Mouse (Mus musculus) monocyte, adult 5-6 weeks (primary cell): ENCODE data around the gene Agl. TPM values are rescaled to one million over a fixed set of nuclear protein-coding genes. Genes with fewer than 3 reads are reported as not detected.

ENCODE experiments used
- ATAC-seq: fragments of 153-309, 156-312 bp; replicated peaks from 2 replicates; pipeline ENCODE4 v1.8.0; 2017; ENCODE audit warnings: mild to moderate bottlenecking; ENCODE audit not compliant: low TSS enrichment, insufficient number of reproducible peaks, severe bottlenecking, poor library complexity, low FRiP score
- total RNA-seq: library from RNA; stranded (forward); fragments of 200-1000, 200-491, 200-594 nt; gene quantifications from 3 replicates; pipeline ENCODE4 v1.2.3, GENCODE M21; 2017

Agl gene
- total RNA-seq, 1 experiment from 2014 or later: 14.7 TPM

DNA sequence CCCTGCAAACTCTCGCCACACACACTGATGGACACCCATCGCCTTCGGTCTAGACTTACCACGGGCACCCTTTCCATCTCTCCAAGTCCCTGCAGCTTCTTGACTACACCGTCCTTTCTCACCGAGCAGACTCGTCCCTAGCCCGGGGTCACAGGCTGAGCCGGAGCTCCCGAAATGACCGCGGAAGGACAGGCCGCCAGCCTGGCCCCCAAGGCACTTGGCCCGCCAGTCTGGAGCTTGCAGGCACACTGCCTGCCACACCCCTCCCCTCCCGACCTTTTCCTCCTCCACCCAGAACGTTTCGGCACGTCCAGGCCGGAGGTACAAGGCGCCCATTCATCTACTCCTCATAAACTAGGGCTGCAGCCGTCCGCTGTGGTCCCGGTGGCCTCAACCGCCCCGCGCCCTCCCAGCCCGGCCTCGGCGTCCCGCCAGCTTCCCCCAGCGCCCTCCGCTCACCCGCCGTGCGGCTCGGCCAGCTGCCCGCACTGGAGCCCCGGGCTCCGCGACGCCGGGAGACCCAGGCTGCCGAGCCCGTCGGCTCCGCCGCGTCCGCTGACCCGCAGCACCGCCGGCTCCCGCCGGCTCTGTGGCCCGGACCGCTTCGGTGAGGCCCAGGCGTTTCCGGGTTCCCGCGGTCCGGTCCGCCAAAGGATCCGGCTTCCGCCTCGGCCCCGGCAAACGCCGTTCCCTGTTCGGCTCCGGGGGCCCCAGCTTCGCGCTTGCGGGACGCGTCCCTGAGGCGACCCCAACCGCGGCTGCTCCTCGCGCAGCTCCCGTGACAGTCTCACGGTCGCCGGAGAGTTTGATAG lies 96.1 kb downstream of the Agl start:
- ATAC-seq: peak; percentile 85

DNA sequence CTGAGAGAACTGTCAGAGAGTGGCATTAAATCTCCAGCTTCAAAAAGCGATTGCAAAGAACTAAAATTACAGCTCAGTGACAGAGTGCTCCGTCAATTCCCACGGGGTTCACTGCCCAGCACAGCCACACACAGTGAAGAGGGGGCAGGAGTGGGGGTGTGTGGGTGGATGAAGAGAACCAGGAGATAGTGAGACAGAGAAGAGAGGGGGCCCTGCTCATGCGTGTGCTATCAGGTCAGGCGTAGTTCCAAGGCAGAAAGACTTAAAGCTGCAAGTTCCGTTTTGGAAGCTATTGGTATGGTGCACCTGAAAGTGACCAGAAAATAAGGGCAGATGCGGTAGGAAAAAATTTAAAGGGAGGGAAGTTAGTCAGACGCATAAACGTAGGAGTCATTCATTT lies 97.0 kb downstream of the Agl start:
- no peak for ATAC-seq

DNA sequence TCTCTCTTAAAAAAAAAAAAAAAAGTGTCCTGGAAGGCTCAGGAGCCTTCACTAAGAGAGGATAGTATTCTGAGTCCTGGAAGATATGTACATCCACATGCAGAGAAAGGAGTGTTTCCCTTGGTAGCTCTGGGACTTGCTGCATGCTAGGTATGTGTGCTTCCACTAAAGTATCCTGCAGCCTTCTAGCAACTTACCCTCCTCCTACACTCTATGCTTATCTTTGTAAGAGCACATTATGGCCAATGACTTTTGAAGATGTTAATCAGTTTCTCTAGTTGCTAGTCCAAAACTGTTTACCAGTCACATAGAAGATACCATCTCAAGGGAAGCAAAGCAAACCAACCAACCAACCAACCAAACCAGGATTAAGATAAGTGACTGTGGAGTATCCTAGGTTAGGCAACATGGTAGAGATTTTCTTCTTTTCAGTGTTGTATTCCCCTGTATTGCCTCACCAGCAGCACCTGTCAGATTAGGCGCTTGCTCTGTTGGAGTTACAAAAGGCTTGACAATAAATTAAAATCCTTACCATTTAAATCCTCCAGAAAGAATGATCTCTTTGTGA lies 102.2 kb downstream of the Agl start:
- no peak for ATAC-seq

DNA sequence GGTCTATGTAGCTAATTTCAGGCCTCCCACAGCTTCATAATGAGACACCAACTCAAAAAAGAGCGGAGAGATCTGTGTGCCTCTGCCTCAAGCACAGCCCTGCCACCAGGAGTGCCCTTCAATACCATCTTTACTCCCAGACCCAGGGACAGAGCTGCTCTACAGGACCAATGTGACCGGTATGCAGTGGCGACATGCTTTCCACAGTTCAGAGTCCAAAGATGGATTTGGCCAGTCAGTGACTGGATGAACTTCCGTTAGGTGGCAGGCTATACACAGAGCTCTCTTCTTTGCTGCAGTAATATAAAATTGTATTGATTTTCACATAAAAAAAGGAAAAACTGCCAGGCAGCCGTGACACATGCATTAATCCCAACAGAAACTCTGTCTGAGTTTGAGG lies 104.1 kb downstream of the Agl start:
- no peak for ATAC-seq

DNA sequence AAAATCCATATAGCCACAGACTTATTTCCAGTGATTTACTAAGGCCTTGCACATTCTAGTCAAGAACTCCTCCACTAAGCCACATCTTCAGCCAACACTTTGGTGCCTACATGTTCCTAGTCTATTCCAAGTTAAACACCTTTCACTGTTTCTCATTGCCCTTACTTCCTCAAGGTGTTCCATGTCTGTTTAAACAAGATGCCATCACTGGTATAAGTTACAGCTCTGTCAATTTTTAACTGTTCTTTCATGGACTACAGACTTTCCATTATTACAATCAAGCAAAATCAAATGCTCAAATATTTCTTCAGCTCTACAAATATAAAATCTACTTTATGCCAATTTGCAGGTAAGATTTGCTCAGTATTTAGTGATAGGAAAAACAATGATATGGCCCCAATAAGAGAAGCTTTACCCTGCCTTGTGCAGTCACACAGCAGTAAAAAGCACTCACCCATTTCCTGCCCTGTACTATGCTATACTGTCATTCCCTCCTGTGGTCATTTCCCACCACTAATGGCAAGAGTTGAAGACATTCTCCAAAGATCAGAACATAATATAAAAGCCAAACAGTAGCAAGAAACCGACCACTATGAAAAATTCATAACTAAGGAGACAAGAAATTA lies 105.2 kb downstream of the Agl start:
- no peak for ATAC-seq

DNA sequence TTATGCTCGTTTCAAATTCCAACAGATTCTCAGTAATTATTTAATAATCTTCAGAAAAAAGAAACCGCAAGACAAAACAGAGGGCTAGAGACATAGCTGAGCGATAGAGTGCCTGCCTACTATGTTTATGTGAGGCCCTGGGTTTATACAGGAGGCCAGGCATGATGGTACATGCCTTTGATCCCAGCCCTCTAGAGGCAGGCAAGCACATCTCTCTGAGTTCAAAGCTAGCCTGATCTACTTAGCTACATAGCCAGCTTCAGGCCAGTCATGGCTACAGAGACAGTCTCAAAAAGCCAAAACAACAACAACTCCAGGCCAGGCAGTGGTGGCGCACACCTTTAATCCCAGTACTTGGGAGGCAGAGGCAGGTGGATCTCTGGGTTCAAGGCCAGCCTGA lies 106.4 kb downstream of the Agl start:
- no peak for ATAC-seq

DNA sequence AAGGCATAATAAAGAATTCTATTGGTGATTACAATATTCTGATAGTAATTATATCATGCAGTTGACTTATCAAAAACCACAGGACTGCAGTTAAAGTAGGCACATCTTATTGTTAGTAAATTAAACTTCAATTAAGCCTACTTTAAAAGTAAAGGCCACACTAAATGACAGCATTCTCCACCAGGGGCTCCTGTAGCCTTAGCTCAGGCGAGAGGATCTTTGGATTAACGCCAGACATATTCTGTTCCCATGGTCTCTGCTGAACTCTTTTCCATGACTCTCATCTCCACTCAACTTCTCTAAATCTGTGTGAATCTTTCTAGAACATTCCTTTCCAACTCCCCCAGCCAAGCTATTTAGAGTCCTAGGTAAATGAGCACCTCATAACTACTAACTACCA lies 109.2 kb downstream of the Agl start:
- no peak for ATAC-seq

DNA sequence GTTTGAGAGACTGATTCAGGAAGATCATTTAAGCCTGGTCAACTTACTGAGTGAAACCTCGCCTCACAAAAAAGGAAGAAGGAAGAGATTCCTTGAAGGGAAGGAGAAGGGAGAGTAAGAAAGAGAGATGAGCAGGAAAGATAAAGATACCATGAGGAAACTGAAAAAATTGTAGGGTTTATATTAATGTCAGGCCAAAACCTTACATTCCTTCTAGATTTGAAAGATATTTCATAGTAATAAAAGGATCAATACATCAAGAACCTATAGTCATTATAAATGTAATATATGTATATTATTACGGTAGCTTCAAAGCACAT lies 112.3 kb downstream of the Agl start:
- no peak for ATAC-seq

DNA sequence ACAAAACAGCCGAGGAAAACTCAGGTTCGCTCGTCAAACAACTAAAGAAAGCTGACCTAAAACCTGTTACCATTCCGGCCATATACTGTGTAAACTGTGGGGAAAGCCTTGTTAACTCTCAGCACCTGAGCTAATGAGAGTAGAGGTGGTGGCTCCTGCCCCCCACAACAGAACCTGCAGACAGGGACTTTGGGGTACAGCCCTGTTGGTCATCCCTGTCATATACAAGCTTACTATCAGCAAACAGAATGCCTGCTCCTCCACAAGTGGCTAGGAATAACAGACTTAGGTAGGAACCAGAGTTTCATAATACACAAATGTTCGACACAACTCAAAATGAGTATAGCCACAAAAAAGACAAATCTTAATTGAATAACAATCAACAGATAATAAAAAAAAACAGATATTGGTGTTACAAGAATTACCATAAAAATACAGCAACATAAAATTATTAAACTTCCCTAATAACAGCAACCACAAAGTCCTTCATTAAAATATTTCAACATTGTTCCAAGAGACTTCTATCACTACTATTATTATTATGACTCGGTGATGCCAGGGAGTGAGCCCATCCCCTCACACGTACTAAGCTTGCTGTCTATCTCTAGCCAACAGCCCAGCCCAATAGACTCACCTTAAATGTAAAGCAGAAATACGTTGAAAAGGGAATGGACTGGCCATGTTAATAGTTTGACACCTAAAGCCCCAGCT lies 112.9 kb downstream of the Agl start:
- no peak for ATAC-seq

DNA sequence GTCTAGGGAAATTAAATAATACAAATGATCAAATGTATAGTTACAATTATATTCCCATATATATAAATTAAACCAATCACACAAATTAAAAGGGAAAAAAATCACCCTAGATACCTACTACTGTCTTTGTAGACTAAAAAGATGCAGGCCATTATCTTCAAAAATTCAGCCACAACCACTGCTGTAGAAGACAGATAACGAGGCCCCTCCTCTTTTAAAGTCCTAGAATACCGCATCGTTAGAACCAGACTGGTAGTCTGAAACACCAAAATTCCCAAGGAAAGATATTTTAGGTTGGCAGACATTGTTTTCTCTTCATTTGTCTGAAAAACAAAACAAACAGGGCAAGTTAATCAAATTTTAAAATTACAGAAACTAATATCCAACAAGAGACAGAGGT lies 113.7 kb downstream of the Agl start:
- ATAC-seq: no peak

Other genes with a start within 250 kb of the Agl start
- gene Lrrc39, start 245.2 kb downstream of the Agl start, total RNA-seq: 1.6 TPM in 1 of 3 replicates, not detected in the others
- gene Sass6, start 213.2 kb downstream of the Agl start, total RNA-seq: 15.1 to 20.6 TPM (median 19.1 TPM) in 3 replicates
- 56.2 to 58.5 TPM (median 58.1 TPM) in 3 replicates for gene Trmt13, start 193.6 kb downstream of the Agl start, total RNA-seq
- 99.6 to 106 TPM (median 102 TPM) in 3 replicates for gene Mfsd14a, start 145.5 kb downstream of the Agl start, total RNA-seq
- gene Gm43191, start 126.9 kb downstream of the Agl start, total RNA-seq: not detected in 3 replicates
- gene Slc35a3, start 95.3 kb downstream of the Agl start, total RNA-seq: 59.2 to 79.8 TPM (median 73.4 TPM) in 3 replicates
- 8.2 to 19.8 TPM (median 11.8 TPM) in 3 replicates for gene Frrs1, start 51.3 kb upstream of the Agl start, total RNA-seq
- not detected in 3 replicates for gene 4930455H04Rik, start 160.1 kb upstream of the Agl start, total RNA-seq
- gene Palmd, start 160.8 kb upstream of the Agl start, total RNA-seq: not detected in 3 replicates